In the genomic region with DNA sequence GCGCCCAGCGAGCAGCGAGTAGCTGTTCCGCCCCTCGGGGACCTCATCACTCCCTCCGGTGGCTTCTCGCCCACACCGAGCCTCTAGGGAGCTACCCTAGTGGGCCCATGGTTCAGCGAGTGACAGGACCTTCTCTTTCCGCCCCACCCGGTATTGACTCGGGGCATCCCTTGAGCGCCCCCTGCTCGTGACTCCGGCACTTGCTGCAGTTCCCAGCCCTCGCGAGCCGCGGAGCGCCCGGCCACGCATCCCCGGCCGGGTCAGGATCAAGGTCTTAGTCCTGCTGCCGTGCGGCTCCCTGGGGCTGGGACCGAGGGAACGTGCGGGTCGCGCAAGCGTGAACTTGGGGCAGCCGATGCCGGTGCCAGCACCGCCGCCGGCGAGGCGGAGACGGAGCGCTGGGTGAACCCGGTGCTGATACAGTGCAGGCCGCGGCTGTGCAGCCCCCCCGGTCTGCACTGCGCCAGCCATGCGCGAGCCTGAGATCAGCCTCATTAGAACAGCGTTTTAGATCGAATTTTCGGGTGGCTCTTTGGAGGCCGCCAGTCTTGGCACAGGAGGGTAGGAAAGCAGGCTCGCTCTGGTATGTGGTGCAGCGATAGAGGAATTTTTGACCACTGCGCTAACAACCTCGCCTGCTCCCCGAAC, we compare ENCODE assay signal across 8 mouse cellular contexts. TPM values are rescaled to one million over a fixed set of nuclear protein-coding genes. Genes with fewer than 3 reads are reported as not detected.
DNase-seq lines count a peak whose midpoint lies in the region; ATAC-seq and TF ChIP-seq lines count a peak whose summit lies in the region.

No protein-coding gene starts in this region.

- no peaks in the 10 kb centered on the region for H3K36me3 ChIP-seq in G1E (replicated peaks)
- H3K36me3 ChIP-seq in forebrain, embryonic 15.5 days: no peaks in the 10 kb centered on the region
- H3K36me3 ChIP-seq in neural tube, embryonic 14.5 days (ENCODE audit: control insufficient read depth, insufficient read depth, low read length): no peaks in the 10 kb centered on the region
- no peaks in the 10 kb centered on the region for H3K36me3 ChIP-seq in testis, adult 2 months (ENCODE audit: control insufficient read depth, insufficient read depth, low read length)

- H3K9ac ChIP-seq in forebrain, embryonic 15.5 days (replicated peaks): peak overlapping the region; percentile 71
- H3K9ac ChIP-seq in neural tube, embryonic 14.5 days (replicated peaks; ENCODE audit: low read depth, low read length): peak overlapping the region; percentile 58

- no peak for TF ChIP-seq POLR2A in testis, adult 2 months (IDR thresholded peaks at IDR 0.05; ENCODE audit: control insufficient read depth, low read depth, low read length)

- peak; percentile 78 for ATAC-seq in G1E (ENCODE audit: extremely low read depth, insufficient number of reproducible peaks, low FRiP score, poor library complexity, severe bottlenecking)
- peak; percentile 88 for ATAC-seq in forebrain, embryonic 15.5 days (replicated peaks)
- peak; percentile 83 for ATAC-seq in neural tube, embryonic 14.5 days (ENCODE audit: low read depth)

- intact Hi-C loops in heart, postnatal 25 days (cut with DNase I): loop anchor here (10.0 kb wide), 1 partner anchor 342 kb away; no protein-coding TSS in a partner anchor

- peak overlapping the region; percentile 47; the same call in 1 of the 2 replicates for H3K27ac ChIP-seq in forebrain, embryonic 15.5 days (replicated peaks)
- H3K27ac ChIP-seq in neural tube, embryonic 14.5 days (ENCODE audit: low read depth, low read length): peak overlapping the region; percentile 34
- H3K27ac ChIP-seq in testis, adult 2 months (ENCODE audit: control insufficient read depth, insufficient read depth, low read depth, low read length): no peak overlapping the region

- peaks cover 7% of the 10 kb centered on the region for H3K27me3 ChIP-seq in G1E (ENCODE audit: insufficient read depth, low read length)
- H3K27me3 ChIP-seq in forebrain, embryonic 15.5 days: peaks cover 44% of the 10 kb centered on the region
- peaks cover 12% of the 10 kb centered on the region for H3K27me3 ChIP-seq in neural tube, embryonic 14.5 days (ENCODE audit: control insufficient read depth, insufficient read depth, low read length)
- no peaks in the 10 kb centered on the region for H3K27me3 ChIP-seq in testis, adult 2 months (ENCODE audit: control insufficient read depth, insufficient read depth, low read length)

- H3K4me1 ChIP-seq in G1E (ENCODE audit: insufficient read depth, low read depth, low read length): peaks cover 52% of the 10 kb centered on the region
- peaks cover 18% of the 10 kb centered on the region for H3K4me1 ChIP-seq in forebrain, embryonic 15.5 days
- H3K4me1 ChIP-seq in neural tube, embryonic 14.5 days (ENCODE audit: control insufficient read depth, insufficient read depth, low read length): 0 out of 2 replicates have a peak, but pooled peaks cover 4% of the 10 kb centered on the region
- peaks cover 14% of the 10 kb centered on the region for H3K4me1 ChIP-seq in testis, adult 2 months (ENCODE audit: control insufficient read depth, insufficient read depth, low read length)

- peak; percentile 28; the same call in 1 of the 2 replicates for TF ChIP-seq CTCF in G1E (IDR thresholded peaks at IDR 0.05; ENCODE audit: low read depth, low read length)
- peak; percentile 46; the same call in 1 of the 2 replicates for TF ChIP-seq CTCF in testis, adult 2 months (IDR thresholded peaks at IDR 0.05; ENCODE audit: control insufficient read depth, insufficient read depth, insufficient replicate concordance, low read depth, low read length)

- peak; percentile 95 for DNase-seq in G1E (ENCODE audit: low spot score)
- DNase-seq in cerebellum, adult 11-12 months: peak; percentile 89
- peak; percentile 78 for DNase-seq in heart, postnatal 25 days (ENCODE audit: low spot score)
- DNase-seq in layer of hippocampus, adult 18-20 months (ENCODE audit: low spot score in 2 of 2): peak; percentile 74 to 88
- peak; percentile 87 to 91 for DNase-seq in lung, adult 18-20 months

- peak overlapping the region; percentile 83 for H3K4me2 ChIP-seq in forebrain, embryonic 15.5 days (replicated peaks)
- peak overlapping the region; percentile 72 for H3K4me2 ChIP-seq in neural tube, embryonic 14.5 days (ENCODE audit: low read depth, low read length)

- H3K4me3 ChIP-seq in G1E (ENCODE audit: low read depth, low read length): peak overlapping the region; percentile 73
- H3K4me3 ChIP-seq in forebrain, embryonic 15.5 days: peak overlapping the region; percentile 56
- peak overlapping the region; percentile 46 for H3K4me3 ChIP-seq in neural tube, embryonic 14.5 days (ENCODE audit: low read depth, low read length)
- peak overlapping the region; percentile 75 for H3K4me3 ChIP-seq in testis, adult 2 months (ENCODE audit: control insufficient read depth, low read depth, low read length)

- H3K9me3 ChIP-seq in G1E (replicated peaks): no peaks in the 10 kb centered on the region
- H3K9me3 ChIP-seq in forebrain, embryonic 15.5 days: no peaks in the 10 kb centered on the region
- H3K9me3 ChIP-seq in neural tube, embryonic 14.5 days (ENCODE audit: control insufficient read depth, low read length): no peaks in the 10 kb centered on the region

- under 1% methylated on average over 57 of the region's 57 CpGs for WGBS in forebrain, embryonic 15.5 days
- 1% methylated on average over 57 of the region's 57 CpGs for WGBS in neural tube, embryonic 14.5 days

RNA-seq across cellular contexts. Expression of a gene that starts 50.1 kb away (rescaled TPM):
- 2.5 and 4.3 TPM in 2 replicates for total RNA-seq in G1E (2014; fragmentation: Nextera tagmentation)
- 1.2 and 1.3 TPM in 2 replicates for total RNA-seq in G1E (2017)
- 4.9 and 7.0 TPM in 2 replicates for polyA plus RNA-seq in G1E (2012)
- 6.0 and 6.6 TPM in 2 replicates for polyA plus RNA-seq in forebrain, embryonic 15.5 days (2015; fragmentation: Nextera tagmentation; extraction: Ambion mirVana)
- total RNA-seq in heart, postnatal 25 days (2021): 1 to 10 TPM; 9.3 to 9.8 TPM
- total RNA-seq in layer of hippocampus, adult 18-20 months (2021): 1 to 10 TPM; 3.2 to 3.3 TPM
- polyA plus RNA-seq in neural tube, embryonic 14.5 days (2014; fragmentation: Nextera tagmentation; extraction: Ambion mirVana): 3.5 and 8.5 TPM in 2 replicates
- 1.0 and 1.3 TPM in 2 replicates for polyA plus RNA-seq in testis, adult 2 months (2012; rRNA removed)

RNA-seq across cellular contexts. Expression of a gene that starts 52.8 kb away (rescaled TPM):
- total RNA-seq in G1E (2014; fragmentation: Nextera tagmentation) (18.5 and 27.3 TPM in 2 replicates), G1E (2017) (28.1 and 33.0 TPM in 2 replicates)
- 13.7 and 20.1 TPM in 2 replicates for polyA plus RNA-seq in G1E (2012)
- polyA plus RNA-seq in forebrain, embryonic 15.5 days (2015; fragmentation: Nextera tagmentation; extraction: Ambion mirVana): 38.3 and 43.3 TPM in 2 replicates
- 10 to 100 TPM; 10.0 to 13.0 TPM for total RNA-seq in heart, postnatal 25 days (2021)
- 10 to 100 TPM; 55.6 to 56.3 TPM for total RNA-seq in layer of hippocampus, adult 18-20 months (2021)
- 36.3 and 38.5 TPM in 2 replicates for polyA plus RNA-seq in neural tube, embryonic 14.5 days (2014; fragmentation: Nextera tagmentation; extraction: Ambion mirVana)
- 3.2 and 3.3 TPM in 2 replicates for polyA plus RNA-seq in testis, adult 2 months (2012; rRNA removed)

RNA-seq across cellular contexts. Expression of a gene that starts 58.2 kb away (rescaled TPM):
- total RNA-seq in G1E (2014; fragmentation: Nextera tagmentation) (24.8 and 26.7 TPM in 2 replicates), G1E (2017) (15.4 and 18.5 TPM in 2 replicates)
- polyA plus RNA-seq in G1E (2012): 7.6 and 8.3 TPM in 2 replicates
- 4.6 and 5.4 TPM in 2 replicates for polyA plus RNA-seq in forebrain, embryonic 15.5 days (2015; fragmentation: Nextera tagmentation; extraction: Ambion mirVana)
- total RNA-seq in heart, postnatal 25 days (2021): 1 to 10 TPM; 4.2 to 4.8 TPM
- total RNA-seq in layer of hippocampus, adult 18-20 months (2021): 1 to 10 TPM; 7.6 to 9.0 TPM
- polyA plus RNA-seq in neural tube, embryonic 14.5 days (2014; fragmentation: Nextera tagmentation; extraction: Ambion mirVana): 4.1 and 4.4 TPM in 2 replicates
- 4.7 and 4.8 TPM in 2 replicates for polyA plus RNA-seq in testis, adult 2 months (2012; rRNA removed)
